Mouse (Mus musculus) hindbrain, embryonic 12.5 days (tissue): ENCODE results near the gene Msi2. TPM values are rescaled to one million over a fixed set of nuclear protein-coding genes. Genes with fewer than 3 reads are reported as not detected.

Experiments
- ATAC-seq: fragments of 200-750 bp; cut with Nextera tagmentation; 2 replicates; pipeline ENCODE4 v1.8.0; 2017; ENCODE audit warnings: moderate TSS enrichment; ENCODE audit not compliant: low FRiP score
- H3K27ac ChIP-seq: fragments of 300-500 bp; sonication (generic); 2 replicates; pipeline ENCODE4 v1.5.1; 2016; ENCODE audit warnings: mild to moderate bottlenecking
- H3K27me3 ChIP-seq: fragments of 300-500 bp; sonication (generic); 2 replicates; pipeline ENCODE4 v1.6.1; 2016; ENCODE audit warnings: mild to moderate bottlenecking
- H3K36me3 ChIP-seq: fragments of 300-500 bp; sonication (generic); 2 replicates; pipeline ENCODE4 v1.6.1; 2016; ENCODE audit warnings: mild to moderate bottlenecking
- H3K4me1 ChIP-seq: fragments of 300-500 bp; sonication (generic); 2 replicates; pipeline ENCODE4 v1.6.1; 2016
- H3K4me2 ChIP-seq: fragments of 300-500 bp; sonication (generic); replicated peaks from 2 replicates; pipeline ENCODE4 v1.6.1; 2016; ENCODE audit warnings: mild to moderate bottlenecking
- H3K4me3 ChIP-seq: fragments of 300-500 bp; sonication (generic); 2 replicates; pipeline ENCODE4 v1.5.1; 2016; ENCODE audit warnings: mild to moderate bottlenecking
- H3K9ac ChIP-seq: fragments of 300-500 bp; sonication (generic); 2 replicates; pipeline ENCODE4 v1.6.1; 2016; ENCODE audit warnings: mild to moderate bottlenecking, moderate library complexity
- H3K9me3 ChIP-seq: fragments of 300-500 bp; sonication (generic); replicated peaks from 2 replicates; pipeline ENCODE4 v1.6.1; 2016; ENCODE audit warnings: mild to moderate bottlenecking
- WGBS: fragments of 180-500 bp; shearing (Covaris S2); methylation state at CpG from one replicate; pipeline ENCODE4 v1.1.7; 2016; 5-methylcytosine and 5-hydroxymethylcytosine counted together
- polyA plus RNA-seq: library from polyadenylated mRNA; unstranded; fragments of >200 nt; fragmentation: Nextera tagmentation; extraction: Ambion mirVana; gene quantifications from 2 replicates; pipeline ENCODE4 v1.2.1, GENCODE M21; 2016

Gene Msi2
- polyA plus RNA-seq, 1 experiment from 2014 or later, result 35.9 TPM

DNA sequence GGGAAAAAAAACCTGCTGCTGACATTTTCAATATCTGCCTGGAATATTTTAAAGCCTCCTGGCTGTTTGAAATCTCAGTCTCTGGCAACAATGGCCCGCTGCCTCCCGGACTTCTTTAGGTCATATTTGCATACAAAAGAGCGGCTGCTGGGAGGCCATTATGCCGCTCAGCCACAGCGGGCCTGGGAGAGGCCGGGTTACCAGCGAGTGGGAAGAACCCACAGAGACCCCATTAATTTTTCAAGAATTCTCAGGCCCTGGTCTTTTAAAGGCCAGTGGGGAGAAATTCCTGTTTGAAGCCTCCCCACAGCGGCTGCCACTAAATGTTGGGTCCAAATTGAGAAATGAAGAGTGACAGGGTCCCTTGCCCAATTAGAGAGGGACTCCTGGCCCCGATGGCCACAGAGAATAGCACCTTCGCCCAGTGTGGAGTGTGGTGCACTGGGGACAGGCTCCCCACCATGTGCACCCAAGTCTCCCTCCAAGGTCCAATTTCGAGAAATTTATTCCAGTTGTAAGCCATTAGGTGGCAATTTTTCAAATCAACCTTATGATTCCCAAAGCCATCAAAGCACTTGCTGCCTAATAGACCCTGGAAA, 183.9 kb downstream of the Msi2 start:
- peak; percentile 46; the same call in 1 of the 2 replicates for ATAC-seq
- Histone ChIP-seq H3K4me2 (no peak overlapping the region), H3K4me1 (peaks cover 67% of the 10 kb centered on the region), H3K27ac (peak overlapping the region; percentile 85), H3K4me3 (no peak overlapping the region), H3K27me3 (no peaks in the 10 kb centered on the region), H3K36me3 (no peaks in the 10 kb centered on the region), H3K9me3 (no peaks in the 10 kb centered on the region), H3K9ac (no peak overlapping the region)
- 7% methylated on average over 11 of the region's 11 CpGs for WGBS

DNA sequence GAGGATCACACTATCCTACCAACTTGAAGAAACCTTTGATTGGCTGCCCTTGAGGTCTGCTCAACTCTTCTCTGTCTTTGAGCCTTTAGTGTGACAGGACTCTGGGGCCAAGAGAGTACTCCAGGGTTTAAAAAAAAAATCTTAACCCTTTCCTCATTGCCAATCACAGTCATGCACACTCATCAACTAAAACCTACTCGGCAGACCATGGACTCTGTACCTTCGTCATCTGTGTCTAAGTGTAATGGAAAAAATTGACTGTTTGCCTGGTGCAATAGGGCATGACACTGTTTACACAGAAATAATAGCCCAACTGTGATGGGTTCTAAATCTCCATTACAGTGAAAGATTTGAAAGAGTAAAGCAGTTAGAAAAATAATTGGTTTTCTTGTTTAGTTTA, 186.3 kb downstream of the Msi2 start:
- H3K27me3 ChIP-seq, result no peaks in the 10 kb centered on the region
- 60% methylated on average over 2 of the region's 2 CpGs for WGBS
- no peak overlapping the region for H3K27ac ChIP-seq
- no peak overlapping the region for H3K4me2 ChIP-seq
- H3K9ac ChIP-seq, result no peak overlapping the region
- ATAC-seq, result no peak
- no peaks in the 10 kb centered on the region for H3K36me3 ChIP-seq
- peaks cover 67% of the 10 kb centered on the region for H3K4me1 ChIP-seq
- no peak overlapping the region for H3K4me3 ChIP-seq
- H3K9me3 ChIP-seq, result no peaks in the 10 kb centered on the region

DNA sequence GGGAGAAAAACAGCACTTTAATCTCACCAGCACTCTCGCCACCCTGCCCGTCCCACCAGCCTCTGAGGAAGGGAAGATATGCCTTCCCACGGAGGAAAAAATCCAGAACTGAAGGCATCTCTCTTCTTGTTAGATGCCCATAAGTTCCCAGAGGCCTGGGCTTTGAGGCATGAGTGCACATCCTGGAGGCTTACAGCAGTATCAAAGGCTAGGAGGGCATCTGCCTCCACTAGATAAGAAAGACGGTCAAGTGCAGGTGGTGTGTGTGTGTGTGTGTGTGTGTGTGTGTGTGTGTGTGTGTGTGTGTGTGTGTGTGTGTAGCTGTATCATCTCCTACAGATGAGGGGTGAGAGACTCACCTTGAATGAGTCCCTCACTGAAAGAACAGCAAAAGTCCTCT, 188.3 kb downstream of the Msi2 start:
- Histone ChIP-seq H3K4me2 (no peak overlapping the region), H3K36me3 (no peaks in the 10 kb centered on the region), H3K9me3 (no peaks in the 10 kb centered on the region), H3K9ac (no peak overlapping the region), H3K4me1 (peaks cover 67% of the 10 kb centered on the region), H3K27me3 (no peaks in the 10 kb centered on the region), H3K27ac (no peak overlapping the region), H3K4me3 (no peak overlapping the region)
- 89% methylated on average over 4 of the region's 4 CpGs for WGBS
- no peak for ATAC-seq

DNA sequence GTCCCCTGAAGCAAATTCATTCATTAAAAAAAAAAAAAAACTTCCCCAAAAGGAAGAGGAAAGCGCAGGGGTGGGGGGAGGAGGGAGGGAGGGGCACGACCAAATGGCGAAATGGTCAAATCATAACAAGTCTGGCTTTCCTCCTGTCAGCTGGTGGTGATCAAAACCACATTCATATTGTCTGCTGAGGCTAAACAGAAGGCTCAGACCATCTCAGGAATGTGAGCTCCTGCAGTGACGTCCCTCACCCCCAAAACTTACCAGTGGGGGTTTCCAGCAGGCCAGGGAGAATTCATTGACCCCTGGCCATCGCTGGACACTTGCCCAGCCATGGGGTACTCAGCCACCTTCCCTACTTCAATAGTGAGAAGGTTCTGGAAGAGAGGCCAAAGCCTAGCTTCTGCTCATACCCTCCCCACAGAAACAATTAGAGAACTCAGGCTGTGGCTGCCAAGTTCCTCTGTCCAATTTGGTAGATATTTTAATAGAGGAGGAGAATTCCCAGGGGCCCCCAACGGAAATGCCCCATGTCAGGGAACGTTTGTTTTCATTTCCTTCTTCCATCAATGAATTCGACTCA, 189.7 kb downstream of the Msi2 start:
- Histone ChIP-seq H3K4me2 (no peak overlapping the region), H3K36me3 (no peaks in the 10 kb centered on the region), H3K4me1 (peaks cover 68% of the 10 kb centered on the region), H3K4me3 (no peak overlapping the region), H3K9me3 (no peaks in the 10 kb centered on the region), H3K9ac (no peak overlapping the region), H3K27ac (peak overlapping the region; percentile 52; the same call in 1 of the 2 replicates), H3K27me3 (no peaks in the 10 kb centered on the region)
- no peak for ATAC-seq
- 21% methylated on average over 8 of the region's 8 CpGs for WGBS

DNA sequence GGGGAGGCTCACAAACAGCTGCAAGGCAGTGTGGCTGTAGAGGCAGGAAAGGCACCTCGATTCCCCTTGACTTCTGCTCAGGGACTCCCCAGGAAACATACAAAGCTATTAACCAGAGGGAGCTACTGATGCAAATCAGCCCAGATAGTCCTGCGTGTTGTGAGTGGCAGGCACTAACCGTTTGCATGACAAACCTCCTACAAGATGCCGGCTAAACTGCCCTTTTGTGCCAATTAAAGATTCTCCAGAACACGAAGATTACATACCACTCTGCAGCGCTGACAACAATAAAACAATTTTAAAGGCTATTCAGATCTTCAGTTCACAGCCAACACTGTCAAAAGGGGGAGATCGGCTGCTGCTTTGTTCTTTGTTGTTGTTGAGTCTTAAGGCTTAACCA, 191.6 kb downstream of the Msi2 start:
- H3K27ac ChIP-seq, result peak overlapping the region; percentile 82
- H3K36me3 ChIP-seq, result no peaks in the 10 kb centered on the region
- peak; percentile 30; the same call in 1 of the 2 replicates for ATAC-seq
- no peaks in the 10 kb centered on the region for H3K9me3 ChIP-seq
- H3K9ac ChIP-seq, result 0 out of 2 replicates have a peak overlapping the region, but pooled peaks have one; percentile 13
- no peak overlapping the region for H3K4me2 ChIP-seq
- no peaks in the 10 kb centered on the region for H3K27me3 ChIP-seq
- WGBS, result 13% methylated on average over 7 of the region's 7 CpGs
- peaks cover 81% of the 10 kb centered on the region for H3K4me1 ChIP-seq
- no peak overlapping the region for H3K4me3 ChIP-seq

DNA sequence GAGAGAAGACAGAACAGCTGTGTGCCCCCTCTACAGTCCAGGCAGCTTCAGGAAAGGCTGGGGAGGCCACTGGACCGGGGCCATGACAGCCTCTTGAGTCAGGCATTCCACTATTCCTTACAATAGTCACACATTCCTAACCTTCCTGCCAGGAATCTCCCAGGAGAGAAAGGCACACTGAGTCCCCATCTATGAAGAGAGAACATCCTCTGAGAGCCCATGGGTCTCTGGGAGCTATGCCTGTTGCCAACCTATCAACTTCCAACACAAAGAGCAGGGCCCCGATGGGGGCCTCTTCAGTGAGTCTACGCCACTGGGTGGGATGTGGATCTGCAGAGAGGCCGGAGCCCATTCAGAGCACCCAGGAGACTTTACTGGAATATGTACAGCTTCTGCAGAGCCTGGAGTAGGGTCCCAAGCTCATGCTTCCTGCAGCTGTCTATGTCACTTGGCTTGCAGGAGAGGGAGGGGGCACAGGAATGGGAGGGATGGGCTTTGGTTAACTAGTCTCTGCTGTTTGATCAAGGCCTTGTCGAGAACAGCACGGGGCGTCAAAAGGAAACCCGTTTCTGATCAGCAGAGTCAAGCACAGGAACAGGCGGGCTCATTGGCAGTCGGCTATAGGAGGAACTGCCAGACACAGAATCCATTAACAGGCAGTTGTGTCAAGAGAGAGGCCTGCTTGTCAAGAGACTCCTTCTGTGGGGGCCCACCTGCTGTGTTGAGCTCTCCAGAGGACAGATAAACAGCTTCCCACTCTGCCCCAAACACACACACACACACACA, 193.3 kb downstream of the Msi2 start:
- peak; percentile 29 for ATAC-seq
- H3K4me3 ChIP-seq, result no peak overlapping the region

DNA sequence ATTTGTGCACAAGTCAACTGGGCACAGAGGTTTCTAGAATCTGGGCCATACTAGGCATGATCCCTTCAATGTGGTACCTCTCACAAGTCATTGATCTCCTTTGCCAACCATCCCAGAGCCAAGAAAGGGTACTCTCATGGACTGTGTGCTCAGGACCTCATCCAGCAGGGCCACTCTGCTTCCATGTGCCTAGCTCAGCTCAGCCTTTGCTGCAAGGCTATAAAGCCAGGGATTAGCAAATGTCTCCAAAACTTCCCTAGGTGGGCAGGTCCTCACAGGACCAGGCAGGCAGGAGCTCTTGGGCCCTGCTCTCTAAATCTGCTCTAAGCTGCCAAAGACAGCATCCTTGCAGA, 193.9 kb downstream of the Msi2 start:
- peaks cover 92% of the 10 kb centered on the region for H3K4me1 ChIP-seq
- no peaks in the 10 kb centered on the region for H3K36me3 ChIP-seq
- H3K4me2 ChIP-seq, result no peak overlapping the region
- no peaks in the 10 kb centered on the region for H3K27me3 ChIP-seq
- H3K9me3 ChIP-seq, result no peaks in the 10 kb centered on the region
- ATAC-seq, result no peak
- peak overlapping the region; percentile 82 for H3K27ac ChIP-seq
- H3K4me3 ChIP-seq, result no peak overlapping the region
- H3K9ac ChIP-seq, result no peak overlapping the region

More for the DNA sequence above, 193.3 kb downstream of the Msi2 start:
- WGBS, result 25% methylated on average over 10 of the region's 10 CpGs
- Histone ChIP-seq H3K27me3 (no peaks in the 10 kb centered on the region), H3K27ac (peak overlapping the region; percentile 82), H3K4me2 (no peak overlapping the region), H3K36me3 (no peaks in the 10 kb centered on the region), H3K9ac (no peak overlapping the region), H3K9me3 (no peaks in the 10 kb centered on the region), H3K4me1 (peaks cover 97% of the 10 kb centered on the region)

DNA sequence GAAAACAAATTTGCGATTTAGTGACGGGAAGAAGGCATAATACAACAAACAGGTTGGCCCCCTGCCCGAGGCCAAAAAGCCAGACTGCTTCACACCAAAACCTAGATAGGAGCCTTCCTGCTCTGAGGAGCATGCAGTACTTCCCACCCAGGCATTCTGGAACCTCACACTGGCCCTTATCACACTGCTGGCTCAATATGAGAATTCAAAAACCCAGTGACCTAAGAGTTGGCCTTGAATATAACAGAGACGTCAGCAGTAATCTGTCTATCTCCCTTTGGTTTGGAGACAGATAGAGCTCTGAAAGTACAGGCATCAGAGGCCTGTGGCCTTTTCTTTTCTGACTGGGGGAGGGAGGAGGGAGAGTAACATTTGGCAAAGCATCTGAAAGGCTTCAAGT, 194.4 kb downstream of the Msi2 start:
- H3K36me3 ChIP-seq, result no peaks in the 10 kb centered on the region
- H3K4me3 ChIP-seq, result no peak overlapping the region
- no peaks in the 10 kb centered on the region for H3K9me3 ChIP-seq
- no peak for ATAC-seq
- H3K4me2 ChIP-seq, result no peak overlapping the region
- peaks cover 87% of the 10 kb centered on the region for H3K4me1 ChIP-seq
- no peaks in the 10 kb centered on the region for H3K27me3 ChIP-seq
- peak overlapping the region; percentile 82; the same call in 1 of the 2 replicates for H3K27ac ChIP-seq
- H3K9ac ChIP-seq, result no peak overlapping the region
- 54% methylated on average over 4 of the region's 4 CpGs for WGBS

DNA sequence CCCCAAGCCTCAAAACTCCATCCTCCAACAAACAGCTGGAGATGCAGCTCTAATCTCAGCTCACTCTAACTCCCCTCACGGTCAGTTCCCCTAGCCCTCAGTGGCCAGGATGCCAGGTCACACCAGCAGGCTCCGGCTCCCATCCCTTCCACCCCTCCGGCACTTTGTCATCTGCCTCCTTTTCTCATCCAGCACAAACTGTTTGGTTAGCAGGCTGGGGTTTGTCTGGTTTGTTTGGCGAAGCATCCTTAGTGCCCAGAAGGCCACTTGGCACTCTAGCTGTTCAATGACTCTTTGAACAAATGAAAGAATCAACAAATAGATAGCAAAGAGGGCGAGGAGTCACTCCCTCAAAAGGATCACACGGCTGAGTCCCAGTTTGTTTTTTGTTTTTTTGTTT, 194.8 kb downstream of the Msi2 start:
- Histone ChIP-seq H3K36me3 (no peaks in the 10 kb centered on the region), H3K27me3 (no peaks in the 10 kb centered on the region), H3K4me2 (no peak overlapping the region), H3K4me1 (peaks cover 83% of the 10 kb centered on the region), H3K9me3 (no peaks in the 10 kb centered on the region), H3K9ac (no peak overlapping the region), H3K4me3 (no peak overlapping the region), H3K27ac (no peak overlapping the region)
- WGBS, result 62% methylated on average over 6 of the region's 6 CpGs
- ATAC-seq, result no peak

DNA sequence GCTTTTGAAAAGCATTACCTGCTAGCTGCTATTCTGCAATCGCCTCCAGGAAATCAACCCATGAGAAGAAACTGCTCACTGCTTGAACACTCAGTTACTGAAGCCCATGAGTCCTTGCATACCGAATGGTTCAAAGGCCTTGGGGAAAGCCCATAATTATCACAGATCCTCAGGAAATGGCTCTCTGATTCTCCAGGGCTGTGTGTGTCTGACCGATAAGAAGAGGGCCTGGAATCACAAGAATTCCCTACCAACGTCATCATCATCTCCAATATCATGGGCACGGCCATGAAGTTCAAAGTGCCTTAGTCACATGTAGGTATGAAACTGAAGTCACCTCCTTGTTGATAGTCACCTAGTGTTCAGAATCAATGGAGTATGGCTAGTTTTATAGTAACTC, 196.2 kb downstream of the Msi2 start:
- H3K27ac ChIP-seq, result peak overlapping the region; percentile 81; the same call in 1 of the 2 replicates
- no peak overlapping the region for H3K4me3 ChIP-seq
- no peaks in the 10 kb centered on the region for H3K9me3 ChIP-seq
- H3K36me3 ChIP-seq, result no peaks in the 10 kb centered on the region
- WGBS, result 85% methylated on average over 5 of the region's 5 CpGs
- H3K4me1 ChIP-seq, result peaks cover 76% of the 10 kb centered on the region
- ATAC-seq, result no peak
- H3K4me2 ChIP-seq, result no peak overlapping the region
- no peak overlapping the region for H3K9ac ChIP-seq
- H3K27me3 ChIP-seq, result no peaks in the 10 kb centered on the region

DNA sequence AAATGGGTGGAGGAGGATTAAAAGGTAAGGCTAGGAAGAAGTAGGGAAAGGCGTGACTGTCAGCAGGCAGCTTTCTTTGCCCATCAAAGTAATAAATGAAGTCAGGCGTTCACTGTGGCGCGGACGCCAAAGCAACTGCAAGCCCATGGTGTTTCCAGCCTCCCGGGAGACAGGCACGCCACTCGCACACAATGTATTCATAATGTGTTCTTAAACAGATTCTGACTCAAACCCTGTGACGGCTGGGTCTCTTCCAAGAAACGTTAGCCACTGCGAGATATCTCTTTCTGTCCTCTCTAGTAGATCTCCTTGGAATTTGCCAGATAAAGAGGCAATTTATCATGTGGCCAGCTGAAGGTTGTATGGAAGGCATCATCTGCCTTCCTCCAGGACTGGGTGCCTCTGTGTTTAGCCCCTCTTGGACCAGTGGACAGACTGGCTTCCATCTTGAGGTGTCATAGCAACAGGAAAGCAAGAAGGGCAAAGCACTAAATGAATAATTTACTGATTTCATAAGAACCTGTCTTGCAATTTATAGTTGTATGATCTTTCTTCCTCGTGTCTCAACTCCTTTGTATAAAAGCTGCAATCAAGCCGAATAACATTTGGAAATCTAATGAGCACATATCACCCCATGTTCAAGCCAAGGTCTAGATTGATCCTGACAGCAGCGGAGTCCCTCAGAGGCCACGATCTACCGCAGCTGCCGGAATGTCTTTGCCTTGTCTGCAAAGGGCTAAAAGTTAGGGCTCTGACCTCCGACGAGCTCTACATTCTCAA, 197.2 kb downstream of the Msi2 start:
- no peak overlapping the region for H3K4me2 ChIP-seq
- H3K27me3 ChIP-seq, result no peaks in the 10 kb centered on the region
- ATAC-seq, result peak; percentile 18; the same call in 1 of the 2 replicates
- H3K4me1 ChIP-seq, result peaks cover 76% of the 10 kb centered on the region
- H3K36me3 ChIP-seq, result no peaks in the 10 kb centered on the region
- H3K4me3 ChIP-seq, result no peak overlapping the region
- peak overlapping the region; percentile 81 for H3K27ac ChIP-seq
- H3K9ac ChIP-seq, result no peak overlapping the region
- 40% methylated on average over 19 of the region's 19 CpGs for WGBS
- H3K9me3 ChIP-seq, result no peaks in the 10 kb centered on the region

DNA sequence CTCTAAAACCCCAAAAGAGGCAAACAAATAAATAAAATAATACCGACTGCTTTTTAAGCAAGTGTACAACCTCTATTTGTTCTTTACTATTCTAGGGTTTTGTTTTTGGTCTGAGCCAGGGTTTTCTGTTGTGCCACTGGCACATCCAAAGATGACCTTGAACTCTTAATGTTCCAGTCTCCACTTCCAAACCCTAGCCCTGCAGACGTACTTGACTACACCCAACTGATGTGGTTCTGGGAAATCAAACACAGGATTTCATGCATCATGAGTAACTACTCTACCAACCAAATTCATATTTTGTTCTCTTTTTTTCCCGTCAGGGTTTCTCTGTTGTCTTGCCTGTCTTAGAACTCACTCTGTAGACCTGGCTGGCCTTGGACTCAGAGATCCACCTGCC, 200.0 kb downstream of the Msi2 start:
- no peak overlapping the region; the same call in 1 of the 2 replicates for H3K27ac ChIP-seq
- H3K9ac ChIP-seq, result no peak overlapping the region
- H3K4me2 ChIP-seq, result no peak overlapping the region
- peaks cover 74% of the 10 kb centered on the region for H3K4me1 ChIP-seq
- H3K9me3 ChIP-seq, result no peaks in the 10 kb centered on the region
- ATAC-seq, result no peak
- no peaks in the 10 kb centered on the region for H3K27me3 ChIP-seq
- no peaks in the 10 kb centered on the region for H3K36me3 ChIP-seq
- WGBS, result 88% methylated on average over 3 of the region's 3 CpGs
- no peak overlapping the region for H3K4me3 ChIP-seq
